Mouse (Mus musculus) cerebellum, adult 9-10 months (tissue): ENCODE results near the gene Ttc9.

ENCODE experiments used
- DNase-seq: peaks from one replicate; pipeline ENCODE4 v3.0.0; 2022

Gene Ttc9

GRCm38 (mm10) chr12:81630915-81631660, at the start of gene Ttc9:
Gene Ttc9, plus strand, starts transcription at chr12:81631249.
- DNase-seq: peak; percentile 71

- DNase-seq: peak; percentile 94
Measured at GRCm38 (mm10) chr12:81594902-81595671, 36.0 kb upstream of the Ttc9 start, which contains the start of gene Med6. Gene Med6, minus strand, starts transcription at chr12:81595008.

DNA sequence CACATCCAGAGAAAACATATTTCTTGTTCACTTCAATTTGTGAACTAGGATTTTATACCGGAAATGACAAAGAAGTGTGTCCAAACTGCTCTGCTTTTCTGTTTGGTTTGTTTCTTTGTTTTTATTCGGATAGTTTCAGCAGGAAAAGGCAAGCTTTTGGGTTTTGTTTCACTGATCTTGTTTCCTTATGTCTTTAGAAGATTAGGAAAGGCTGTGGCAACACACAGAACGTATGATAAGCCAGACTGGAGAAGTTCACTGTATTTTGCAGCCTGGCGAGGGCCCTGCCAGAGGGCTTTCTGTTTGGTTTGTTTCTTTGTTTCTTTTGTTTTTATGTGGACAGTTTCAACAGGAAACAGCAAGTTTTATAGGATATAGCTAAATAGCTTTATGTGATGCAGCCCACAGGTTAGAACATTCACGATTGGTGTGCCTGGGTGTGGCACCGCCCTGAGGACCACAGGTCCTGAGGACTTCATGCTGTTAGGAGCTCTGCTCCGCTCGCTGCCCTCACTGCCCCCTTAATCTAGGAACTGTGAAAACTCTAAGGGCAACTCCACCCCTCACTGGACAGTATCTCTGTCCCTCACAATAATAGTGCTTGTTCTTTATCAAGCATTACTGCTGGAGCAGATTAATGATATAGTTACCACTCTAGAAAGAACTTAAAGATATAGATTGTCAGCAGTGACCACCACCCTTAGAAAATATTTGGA, 34.3 kb upstream of the Ttc9 start:
- no peak for DNase-seq

GRCm38 (mm10) chr12:81604995-81605784, 25.9 kb upstream of the Ttc9 start:
- DNase-seq: no peak

DNA sequence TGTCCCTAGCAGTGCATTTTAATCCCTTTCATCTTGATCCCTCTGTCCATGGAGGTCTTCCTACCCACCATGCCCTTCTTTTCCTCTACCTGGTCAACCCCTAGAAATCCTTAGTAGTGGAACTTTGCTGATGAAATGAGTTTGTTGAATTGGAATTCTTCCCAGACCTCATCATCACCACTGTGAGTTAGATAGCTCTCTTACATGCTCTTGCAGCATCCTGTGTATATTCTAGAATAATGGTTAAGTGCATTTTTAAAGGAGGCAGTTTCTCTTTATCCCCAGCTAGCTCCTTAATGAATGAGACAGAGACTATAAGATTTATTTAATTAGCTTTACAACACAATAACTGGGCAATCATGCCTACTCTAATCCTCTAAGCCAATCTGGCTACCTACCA, 21.6 kb upstream of the Ttc9 start:
- no peak for DNase-seq

- DNase-seq: no peak
Measured at GRCm38 (mm10) chr12:81615807-81616206, 15.2 kb upstream of the Ttc9 start.

- no peak for DNase-seq
Measured at GRCm38 (mm10) chr12:81616980-81617379, 14.1 kb upstream of the Ttc9 start.

GRCm38 (mm10) chr12:81619302-81619701, 11.7 kb upstream of the Ttc9 start:
- peak; percentile 93 for DNase-seq

DNA sequence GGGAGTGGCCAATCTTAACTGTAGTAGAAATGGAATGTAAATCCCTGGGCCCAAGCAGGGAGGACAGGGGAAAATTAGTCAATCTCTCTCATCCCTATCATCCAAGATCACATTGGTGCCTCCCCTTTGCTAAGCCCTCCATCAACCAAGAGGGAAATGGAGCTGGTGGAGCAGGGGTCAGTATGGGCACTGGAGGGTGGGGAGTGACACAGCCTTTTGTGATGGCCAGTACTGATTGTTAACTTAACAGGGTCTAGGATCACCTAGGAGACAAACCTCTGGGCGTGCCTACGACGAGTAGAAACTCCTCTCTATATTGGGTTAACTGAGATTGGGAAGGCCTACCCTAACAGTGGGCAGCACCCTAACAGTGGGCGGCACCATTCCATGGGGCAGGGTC, 7.7 kb upstream of the Ttc9 start:
- DNase-seq: no peak

DNA sequence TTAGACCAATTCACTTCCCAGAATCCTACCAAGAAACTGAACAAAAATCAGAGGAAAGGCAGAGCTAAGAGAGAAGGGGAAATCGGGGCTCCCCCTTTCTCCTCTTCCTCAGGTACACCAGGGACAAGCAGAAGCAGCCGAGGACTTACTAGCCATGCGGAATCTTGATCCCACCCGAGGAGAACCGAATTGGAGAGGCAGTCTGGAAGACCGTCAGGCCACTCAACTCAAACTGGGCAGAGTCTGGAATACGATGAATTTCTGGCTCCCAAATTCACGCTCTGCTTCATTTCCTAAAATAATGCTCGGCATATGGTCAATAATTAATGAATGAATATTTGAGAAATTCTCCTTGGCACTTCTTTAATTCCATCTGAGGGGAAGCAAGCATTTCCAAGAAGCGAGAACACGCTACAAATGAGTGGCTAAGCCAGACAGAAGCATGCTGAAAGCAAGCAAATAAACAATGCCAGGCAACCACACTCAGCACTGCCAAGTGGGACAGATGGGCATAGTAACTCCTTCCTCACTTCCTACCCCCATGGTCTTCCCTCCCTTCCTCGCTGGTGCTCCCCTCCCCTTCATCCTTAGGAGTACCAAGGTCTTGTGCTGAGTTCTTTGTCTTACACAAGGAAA, 4.7 kb upstream of the Ttc9 start:
- peak; percentile 76 for DNase-seq

- no peak for DNase-seq
Measured at GRCm38 (mm10) chr12:81627426-81627825, 3.6 kb upstream of the Ttc9 start.

DNA sequence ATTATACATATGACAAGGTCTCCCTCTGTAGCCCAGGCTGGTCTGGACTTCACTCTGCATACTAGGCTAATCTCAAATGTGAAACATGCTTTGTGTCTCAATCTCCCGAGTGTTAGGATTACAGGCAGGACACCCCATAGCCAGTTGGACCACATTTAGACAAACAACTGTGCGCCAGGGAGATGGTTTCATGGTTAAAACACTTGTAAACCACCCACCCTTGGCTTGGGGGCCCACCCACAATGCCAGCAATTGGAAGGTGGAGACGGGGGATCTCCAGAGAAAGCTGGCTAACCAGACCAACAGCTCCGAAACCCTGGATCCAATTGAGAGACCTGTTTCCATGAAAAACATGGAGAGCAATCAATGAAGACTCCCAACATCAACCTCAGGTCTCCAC, 3.0 kb upstream of the Ttc9 start:
- DNase-seq: no peak

DNA sequence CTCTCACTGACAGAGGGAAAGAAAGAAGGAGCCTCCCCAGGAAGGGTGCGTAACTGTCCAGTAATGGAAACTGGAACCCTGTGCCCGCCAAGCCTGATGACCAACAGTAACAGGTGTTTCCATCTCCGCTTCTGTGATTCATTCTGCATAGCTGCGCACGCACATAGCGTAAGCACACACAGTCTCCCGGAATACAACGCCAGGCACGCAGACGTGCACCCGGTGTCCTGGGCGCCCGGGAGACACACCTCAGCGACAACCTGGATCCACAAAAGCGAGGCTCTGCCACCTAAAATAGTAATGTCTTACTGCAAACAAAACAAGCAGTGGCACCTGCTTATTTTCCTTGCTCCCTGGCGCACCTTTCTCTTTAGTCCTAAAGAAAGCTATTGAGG, 532 bp upstream of the Ttc9 start:
- DNase-seq: peak; percentile 86

DNA sequence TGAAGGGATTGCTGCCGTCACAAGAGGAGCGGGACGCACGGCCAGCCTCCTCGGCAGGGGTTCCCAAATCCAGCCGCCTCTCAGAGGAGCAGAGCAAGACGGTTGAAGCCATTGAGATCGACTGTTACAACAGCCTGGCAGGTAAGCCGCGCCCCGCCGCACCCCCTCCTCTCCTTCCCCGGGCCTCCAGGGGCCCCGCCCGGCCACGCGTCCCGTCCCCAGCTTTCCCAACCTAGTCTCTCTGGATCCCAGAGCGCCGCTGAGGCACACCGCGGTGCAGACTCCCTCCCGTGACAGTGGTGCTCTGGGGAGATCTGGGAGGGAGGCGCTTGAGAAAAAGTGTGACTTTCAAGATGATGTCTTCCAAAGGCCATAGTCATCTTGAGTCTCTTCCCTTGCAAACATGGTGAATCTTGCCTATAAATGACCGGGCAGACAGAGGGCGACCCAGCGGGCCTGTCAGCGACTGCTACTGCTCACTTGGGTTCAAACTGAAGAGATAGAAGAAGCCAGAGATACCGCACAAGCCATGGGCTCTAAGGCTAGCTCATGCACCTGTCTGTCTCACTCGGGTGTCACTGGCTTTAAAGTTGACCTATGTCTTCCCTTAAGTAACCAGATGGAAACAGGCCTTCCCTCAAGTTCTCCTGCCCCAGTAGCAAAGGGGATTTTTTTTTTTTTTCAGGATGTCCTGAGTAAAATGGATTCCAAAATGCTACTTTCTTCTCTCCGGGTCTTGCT, 782 bp downstream of the Ttc9 start:
- peak; percentile 65 for DNase-seq

GRCm38 (mm10) chr12:81633246-81633645, 2.2 kb downstream of the Ttc9 start:
- no peak for DNase-seq

DNA sequence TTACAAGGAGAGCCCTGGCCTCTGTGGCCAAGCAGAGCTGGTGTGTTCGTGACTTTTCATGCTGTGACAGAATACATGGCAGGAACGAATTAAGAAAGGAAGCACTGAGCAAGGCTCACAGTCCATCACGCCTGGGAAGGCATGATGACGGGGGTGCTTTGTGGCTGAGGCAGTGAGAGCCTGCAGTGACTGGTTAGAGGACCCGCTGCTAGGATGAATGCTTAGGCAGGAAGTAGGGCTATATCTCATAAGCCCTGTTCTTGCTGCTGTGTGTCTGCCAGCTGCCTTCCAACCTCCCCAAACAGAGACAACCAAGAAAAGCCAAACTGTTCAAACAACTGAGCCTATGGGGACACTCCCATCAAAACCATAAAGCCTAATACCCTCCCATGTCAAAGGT, 9.6 kb downstream of the Ttc9 start:
- DNase-seq: no peak

DNA sequence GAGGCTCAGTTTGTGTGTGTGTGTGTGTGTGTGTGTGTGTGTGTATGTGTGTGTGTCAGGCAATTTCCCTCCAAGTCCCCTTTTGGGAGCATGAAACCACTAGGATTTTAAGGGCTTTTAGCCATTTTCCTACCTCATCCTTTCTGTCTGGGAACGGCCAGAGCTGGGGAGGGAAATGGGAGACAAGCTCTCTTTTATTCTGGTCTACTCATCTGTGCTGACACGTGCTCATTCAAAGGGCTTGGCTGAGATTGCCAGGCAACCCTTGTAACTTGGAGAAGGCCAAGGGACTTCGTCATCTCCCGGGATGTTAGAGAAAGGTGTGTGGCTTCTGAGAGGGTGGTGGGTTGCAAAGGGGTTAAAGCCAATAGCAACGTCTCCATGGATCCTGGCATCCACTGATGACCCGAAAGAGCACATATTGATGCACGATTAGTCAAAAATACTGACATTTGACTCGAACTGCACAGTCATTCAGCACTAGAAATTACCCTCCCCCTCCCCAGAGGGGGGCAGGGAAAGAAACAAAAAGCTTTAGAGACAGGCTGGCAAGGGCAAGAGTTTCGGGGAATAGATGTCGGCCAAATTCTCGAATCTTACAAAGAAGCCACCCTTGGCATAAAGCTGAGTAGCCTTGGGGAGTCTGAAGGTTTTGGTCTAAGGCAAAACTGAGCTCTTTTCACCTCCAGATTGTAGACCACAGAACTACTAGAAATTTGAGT, 11.5 kb downstream of the Ttc9 start:
- no peak for DNase-seq

- no peak for DNase-seq
Measured at GRCm38 (mm10) chr12:81646811-81647210, 15.8 kb downstream of the Ttc9 start.

DNA sequence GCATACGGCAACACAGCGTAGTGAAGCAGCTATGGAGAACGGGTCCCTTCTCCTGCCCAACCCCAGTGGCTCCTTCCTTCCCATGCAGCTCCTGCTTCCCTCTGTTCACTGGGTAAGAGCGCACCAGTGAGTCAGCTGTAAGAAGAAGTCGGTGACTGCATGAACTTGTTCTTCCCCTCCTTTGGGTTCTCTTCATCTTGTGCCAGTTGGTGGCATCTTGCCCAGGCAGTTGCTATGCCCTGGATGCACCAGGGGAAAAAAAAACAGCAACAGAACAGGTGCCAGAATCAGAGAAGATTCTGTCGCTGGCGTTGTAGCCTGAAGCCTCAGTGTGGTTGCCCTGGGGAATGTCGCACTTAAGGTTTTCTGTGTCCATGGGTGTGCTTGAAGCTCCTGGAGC, 22.3 kb downstream of the Ttc9 start:
- peak; percentile 49 for DNase-seq

GRCm38 (mm10) chr12:81657321-81657720, 26.3 kb downstream of the Ttc9 start:
- peak; percentile 52 for DNase-seq

DNA sequence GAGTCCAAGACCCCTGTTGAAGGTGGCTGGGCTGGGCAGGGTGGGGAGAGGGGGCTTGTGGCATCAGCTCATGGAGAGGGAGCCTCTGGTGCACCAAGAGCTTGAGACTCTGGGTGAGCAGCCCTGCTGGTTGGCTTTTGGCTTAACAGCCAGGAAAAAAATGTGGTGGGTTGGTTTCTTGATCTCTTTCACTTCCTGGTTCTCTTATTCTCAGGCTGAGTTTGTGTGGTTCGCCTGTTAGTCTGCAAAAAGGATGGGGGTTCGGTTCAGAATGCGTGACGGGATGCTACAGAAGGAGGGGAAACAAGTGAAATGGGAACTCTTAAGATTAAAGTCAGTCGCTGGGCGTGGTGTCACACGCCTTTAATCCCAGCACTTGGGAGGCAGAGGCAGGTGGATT, 27.0 kb downstream of the Ttc9 start:
- DNase-seq: no peak
